In the genomic region with DNA sequence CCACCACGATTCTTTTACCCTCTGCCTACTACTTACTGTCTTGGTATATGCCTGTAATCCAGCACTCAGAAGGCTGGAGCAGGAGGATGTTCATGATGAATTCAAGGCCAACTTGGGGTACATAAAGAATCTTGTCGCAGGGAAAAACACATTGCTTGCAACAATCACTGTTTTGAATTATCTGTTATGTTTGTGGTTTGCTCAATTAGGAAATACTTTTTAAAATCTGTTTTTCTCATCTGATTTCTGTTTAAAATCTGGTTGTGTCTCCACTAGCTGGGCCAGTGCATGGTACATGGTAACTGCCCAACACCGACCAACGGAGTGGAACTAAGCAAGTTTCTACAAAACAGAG, we compare ENCODE assay signal across 8 mouse cellular contexts. TPM values are rescaled to one million over a fixed set of nuclear protein-coding genes. Genes with fewer than 3 reads are reported as not detected.
DNase-seq lines count a peak whose midpoint lies in the region; ATAC-seq and TF ChIP-seq lines count a peak whose summit lies in the region.

No protein-coding gene starts in this region.

- H3K4me1 ChIP-seq in heart, adult 2 months (ENCODE audit: control insufficient read depth, insufficient read depth, low read length) = peaks cover 1% of the 10 kb centered on the region; the same call in 1 of the 2 replicates
- peaks cover 5% of the 10 kb centered on the region for H3K4me1 ChIP-seq in thymus, adult 2 months (replicated peaks; ENCODE audit: control insufficient read depth, insufficient read depth, low read length)
- H3K4me1 ChIP-seq in liver, embryonic 14.5 days (replicated peaks; ENCODE audit: control insufficient read depth in 2 of 2, insufficient read depth in 2 of 2, low read length in 1 of 2) = peaks cover 0 to 5% of the 10 kb centered on the region in 2 experiments; a peak in 3 of 4 replicates

- no peak for TF ChIP-seq EP300 in heart, adult 2 months (IDR thresholded peaks at IDR 0.05; ENCODE audit: insufficient read depth, low read depth, low read length)
- no peak for TF ChIP-seq EP300 in liver, embryonic 14.5 days (IDR thresholded peaks at IDR 0.05; ENCODE audit: low read depth)

- no peaks in the 10 kb centered on the region for H3K27me3 ChIP-seq in heart, adult 2 months (ENCODE audit: control insufficient read depth, insufficient read depth, low read length)
- no peaks in the 10 kb centered on the region for H3K27me3 ChIP-seq in thymus, adult 2 months (ENCODE audit: control insufficient read depth, insufficient read depth, low read length)
- H3K27me3 ChIP-seq in liver, embryonic 14.5 days (ENCODE audit: control insufficient read depth, insufficient read depth, low read length) = no peaks in the 10 kb centered on the region

- H3K4me3 ChIP-seq in heart, adult 2 months = peak overlapping the region; percentile 71
- peak overlapping the region; percentile 79 for H3K4me3 ChIP-seq in thymus, adult 2 months (ENCODE audit: control insufficient read depth, insufficient read depth, low read length)
- peak overlapping the region; percentile 70 to 79 for H3K4me3 ChIP-seq in liver, embryonic 14.5 days (ENCODE audit: insufficient read depth in 1 of 2, low read depth in 2 of 2, low read length in 2 of 2)

- no peaks in the 10 kb centered on the region for H3K9me3 ChIP-seq in liver, embryonic 14.5 days (ENCODE audit: control insufficient read depth, low read length)

- intact Hi-C loops in heart, adult 2 months (cut with DNase I) = loop anchor here (2.0 kb wide), 1 partner anchor 14 kb away; a partner anchor contains a TSS

- H3K9ac ChIP-seq in heart, adult 2 months (ENCODE audit: low read depth, low read length) = peak overlapping the region; percentile 89
- peak overlapping the region; percentile 85 for H3K9ac ChIP-seq in liver, embryonic 14.5 days (replicated peaks)

- DNase-seq in heart, adult 2 months = no peak
- no peak for DNase-seq in heart, adult 9 months (ENCODE audit: low spot score in 2 of 2)
- DNase-seq in thymus, adult 2 months = no peak
- no peak for DNase-seq in thymus, postnatal 36 days
- DNase-seq in liver, embryonic 14.5 days (ENCODE audit: low read depth in 3 of 3, low spot score in 3 of 3) = no peak
- no peak for DNase-seq in embryo, embryonic 11 days
- DNase-seq in layer of hippocampus, adult 9-10 months (ENCODE audit: low spot score) = no peak
- DNase-seq in c-Kit-positive CD71-positive TER-119-positive erythroid progenitor cells, embryonic 14.5 days (ENCODE audit: low spot score) = no peak

- TF ChIP-seq POLR2A in heart, adult 2 months (IDR thresholded peaks at IDR 0.05; ENCODE audit: insufficient read depth, low read depth, low read length) = no peak
- TF ChIP-seq POLR2A in thymus, adult 2 months (IDR thresholded peaks at IDR 0.05; ENCODE audit: control insufficient read depth, extremely low read depth, insufficient read depth, low read length, poor library complexity) = no peak

- 26% methylated on average over 4 of the region's 4 CpGs for whole genome bisulfite sequencing in heart, adult 2 months
- 22% methylated on average over 4 of the region's 4 CpGs for WGBS in thymus, adult 2 months
- 28% methylated on average over 4 of the region's 4 CpGs for WGBS in liver, embryonic 14.5 days (ENCODE audit: insufficient replicate concordance)

- H3K79me2 ChIP-seq in heart, adult 2 months (replicated peaks; ENCODE audit: control insufficient read depth, insufficient read depth, low read length) = no peaks in the 10 kb centered on the region

- ATAC-seq in liver, embryonic 14.5 days (ENCODE audit: insufficient read depth) = no peak

- H3K4me2 ChIP-seq in liver, embryonic 14.5 days (ENCODE audit: low read depth) = peak overlapping the region; percentile 81

- no peak for TF ChIP-seq CTCF in heart, adult 2 months (IDR thresholded peaks at IDR 0.05)
- TF ChIP-seq CTCF in thymus, adult 2 months (IDR thresholded peaks at IDR 0.05; ENCODE audit: borderline replicate concordance, control insufficient read depth, extremely low read depth, insufficient read depth, low read length, poor library complexity) = no peak
- TF ChIP-seq CTCF in liver, embryonic 14.5 days (IDR thresholded peaks at IDR 0.05; ENCODE audit: low read depth) = no peak

- H3K36me3 ChIP-seq in heart, adult 2 months (ENCODE audit: control insufficient read depth, insufficient read depth, low read length) = no peaks in the 10 kb centered on the region
- H3K36me3 ChIP-seq in thymus, adult 2 months (ENCODE audit: control insufficient read depth, insufficient read depth, low read length) = no peaks in the 10 kb centered on the region; the same call in 1 of the 2 replicates
- no peaks in the 10 kb centered on the region for H3K36me3 ChIP-seq in liver, embryonic 14.5 days (replicated peaks; ENCODE audit: control insufficient read depth, insufficient read depth, low read depth)

- peak overlapping the region; percentile 92 for H3K27ac ChIP-seq in heart, adult 2 months
- no peak overlapping the region for H3K27ac ChIP-seq in thymus, adult 2 months (ENCODE audit: control insufficient read depth, insufficient read depth, low read length)
- H3K27ac ChIP-seq in liver, embryonic 14.5 days = no peak overlapping the region

RNA-seq across cellular contexts. Expression of a gene that starts 0.6 kb away (rescaled TPM):
- 100 to 1,000 TPM in 1 of 2 experiments, 10 to 100 TPM in 1; 92.5 to 106 TPM for total RNA-seq in heart, adult 2 months (2021)
- 166 and 169 TPM in 2 replicates for polyA plus RNA-seq in heart, adult 2 months (2012; rRNA removed)
- 58.1 and 62.2 TPM in 2 replicates for polyA plus RNA-seq in thymus, adult 2 months (2012; rRNA removed)
- polyA plus RNA-seq in liver, embryonic 14.5 days (2012; rRNA removed) = 14.6 and 14.7 TPM in 2 replicates
- polyA plus RNA-seq in liver, embryonic 14.5 days (2014; fragmentation: Nextera tagmentation; extraction: Ambion mirVana) = 16.8 and 19.9 TPM in 2 replicates

RNA-seq across cellular contexts. Expression of a gene that starts 13.5 kb away (rescaled TPM):
- total RNA-seq in heart, adult 2 months (2021) = 1 to 10 TPM; 3.8 to 4.7 TPM
- polyA plus RNA-seq in heart, adult 2 months (2012; rRNA removed) = 8.7 and 9.5 TPM in 2 replicates
- polyA plus RNA-seq in thymus, adult 2 months (2012; rRNA removed) = 52.0 and 52.6 TPM in 2 replicates
- polyA plus RNA-seq in liver, embryonic 14.5 days (2012; rRNA removed) = 6.6 and 8.0 TPM in 2 replicates
- 2.4 and 3.1 TPM in 2 replicates for polyA plus RNA-seq in liver, embryonic 14.5 days (2014; fragmentation: Nextera tagmentation; extraction: Ambion mirVana)

RNA-seq across cellular contexts. Expression of a gene that starts 13.6 kb away (rescaled TPM):
- total RNA-seq in heart, adult 2 months (2021) = under 1 TPM in 1 of 2 experiments, not detected in 1; 0.52 TPM
- not detected in 2 replicates for polyA plus RNA-seq in heart, adult 2 months (2012; rRNA removed)
- not detected in 2 replicates for polyA plus RNA-seq in thymus, adult 2 months (2012; rRNA removed)
- polyA plus RNA-seq in liver, embryonic 14.5 days (2012; rRNA removed) = not detected in 2 replicates
- not detected in 2 replicates for polyA plus RNA-seq in liver, embryonic 14.5 days (2014; fragmentation: Nextera tagmentation; extraction: Ambion mirVana)

RNA-seq across cellular contexts. Expression of a gene that starts 14.4 kb away (rescaled TPM):
- 1 to 10 TPM; 8.4 to 8.6 TPM for total RNA-seq in heart, adult 2 months (2021)
- polyA plus RNA-seq in heart, adult 2 months (2012; rRNA removed) = 15.4 and 26.5 TPM in 2 replicates
- 4.3 and 5.0 TPM in 2 replicates for polyA plus RNA-seq in thymus, adult 2 months (2012; rRNA removed)
- polyA plus RNA-seq in liver, embryonic 14.5 days (2012; rRNA removed) = 0.17 and 0.91 TPM in 2 replicates
- polyA plus RNA-seq in liver, embryonic 14.5 days (2014; fragmentation: Nextera tagmentation; extraction: Ambion mirVana) = 0.09 and 0.44 TPM in 2 replicates

RNA-seq across cellular contexts. Expression of a gene that starts 32.3 kb away (rescaled TPM):
- total RNA-seq in heart, adult 2 months (2021) = 10 to 100 TPM; 34.6 to 42.6 TPM
- polyA plus RNA-seq in heart, adult 2 months (2012; rRNA removed) = 62.6 and 67.0 TPM in 2 replicates
- polyA plus RNA-seq in thymus, adult 2 months (2012; rRNA removed) = 187 and 205 TPM in 2 replicates
- 59.5 and 72.5 TPM in 2 replicates for polyA plus RNA-seq in liver, embryonic 14.5 days (2012; rRNA removed)
- 98.2 and 102 TPM in 2 replicates for polyA plus RNA-seq in liver, embryonic 14.5 days (2014; fragmentation: Nextera tagmentation; extraction: Ambion mirVana)
